Mouse (Mus musculus) myocyte (in vitro differentiated cells): ENCODE measurements around the gene Olfr429.

Experiments
- E2F4 ChIP-seq: IDR thresholded peaks from one replicate; pipeline ENCODE4 v1.6.1; 2011; ENCODE audit warnings: mild to moderate bottlenecking, control low read depth, moderate library complexity; ENCODE audit not compliant: insufficient read depth
- MAX ChIP-seq: IDR thresholded peaks from one replicate; pipeline ENCODE4 v1.6.1; 2011; ENCODE audit warnings: low read depth, mild to moderate bottlenecking, control low read depth
- MYOD1 ChIP-seq, 3 experiments: IDR thresholded peaks; one replicate each; pipeline ENCODE4 v1.6.1; 2011; ENCODE audit warnings: control low read depth in 2 of 3, low read depth in 2 of 3, mild to moderate bottlenecking in 2 of 3, moderate library complexity in 1 of 3; ENCODE audit not compliant: insufficient read length in 2 of 3, control insufficient read depth in 1 of 3
- POLR2A ChIP-seq: IDR thresholded peaks from one replicate; pipeline ENCODE4 v1.6.1; 2011; ENCODE audit warnings: low read depth, mild to moderate bottlenecking, control low read depth, moderate library complexity; ENCODE audit not compliant: insufficient read length
- POLR2AphosphoS2 ChIP-seq: IDR thresholded peaks from one replicate; pipeline ENCODE4 v1.6.1; 2011; ENCODE audit warnings: low read depth, control low read depth; ENCODE audit not compliant: insufficient read length
- TCF12 ChIP-seq: IDR thresholded peaks from one replicate; pipeline ENCODE4 v1.6.1; 2011; ENCODE audit warnings: mild to moderate bottlenecking, control low read depth; ENCODE audit not compliant: poor library complexity, insufficient read depth, severe bottlenecking
- TCF3 ChIP-seq: IDR thresholded peaks from one replicate; pipeline ENCODE4 v1.6.1; 2011; ENCODE audit warnings: low read depth, control low read depth; ENCODE audit not compliant: insufficient read length
- USF1 ChIP-seq: IDR thresholded peaks from one replicate; pipeline ENCODE4 v1.6.1; 2011; ENCODE audit warnings: low read depth, mild to moderate bottlenecking, control low read depth, moderate library complexity

DNA sequence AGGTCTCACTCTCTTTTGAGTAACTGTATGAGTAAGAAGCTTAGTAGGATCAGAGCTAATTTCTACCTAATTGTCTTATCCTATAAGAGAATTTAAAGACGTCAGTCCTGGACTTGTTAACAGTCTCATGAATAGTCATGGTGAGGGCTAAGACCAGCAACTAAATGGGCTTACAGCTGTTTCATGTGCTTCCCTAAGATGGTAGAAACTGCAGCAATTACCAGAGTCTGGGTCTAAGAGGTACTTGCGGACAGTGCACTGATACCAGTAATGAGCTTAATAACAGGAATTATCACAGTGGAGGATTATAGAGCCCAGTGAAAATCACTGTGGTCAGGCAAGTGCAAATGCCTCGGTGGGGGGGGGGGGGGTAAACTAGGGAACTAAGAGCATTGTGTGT is 47.9 kb downstream of the Olfr429 start:
- TF ChIP-seq MAX (no peak), POLR2A (no peak), POLR2AphosphoS2 (no peak), E2F4 (no peak), TCF3 (no peak), MYOD1 (IDR thresholded peaks at IDR 0.05; ENCODE audit: control insufficient read depth in 1 of 3, insufficient read length in 2 of 3, low read depth in 2 of 3) (no peak), USF1 (no peak), TCF12 (no peak)
